Mouse (Mus musculus) forebrain, embryonic 16.5 days (tissue): Measurements from ENCODE around the gene Myo1f. TPM values are rescaled to one million over a fixed set of nuclear protein-coding genes. Genes with fewer than 3 reads are reported as not detected.

Experiments
- ATAC-seq: fragments of 200-750 bp; cut with Nextera tagmentation; 2 replicates; pipeline ENCODE4 v1.8.0; 2017; ENCODE audit warnings: mild to moderate bottlenecking, moderate library complexity
- H3K27ac ChIP-seq: fragments of 300-500 bp; sonication (generic); 2 replicates; pipeline ENCODE4 v1.5.1; 2014; ENCODE audit warnings: low read length, control low read depth
- H3K27me3 ChIP-seq: fragments of 300-500 bp; sonication (generic); replicated peaks from 2 replicates; pipeline ENCODE4 v1.6.1; 2014; ENCODE audit warnings: low read length; ENCODE audit not compliant: control insufficient read depth, insufficient read depth
- H3K36me3 ChIP-seq: fragments of 300-500 bp; sonication (generic); 2 replicates; pipeline ENCODE4 v1.6.1; 2014; ENCODE audit not compliant: control insufficient read depth, insufficient read depth
- H3K4me1 ChIP-seq: fragments of 300-500 bp; sonication (generic); replicated peaks from 2 replicates; pipeline ENCODE4 v1.6.1; 2014; ENCODE audit warnings: low read length; ENCODE audit not compliant: control insufficient read depth, insufficient read depth
- H3K4me2 ChIP-seq: fragments of 300-500 bp; sonication (generic); 2 replicates; pipeline ENCODE4 v1.6.1; 2014; ENCODE audit warnings: mild to moderate bottlenecking, low read length, control low read depth
- H3K4me3 ChIP-seq: fragments of 300-500 bp; sonication (generic); replicated peaks from 2 replicates; pipeline ENCODE4 v1.5.1; 2014; ENCODE audit warnings: mild to moderate bottlenecking, low read length, control low read depth
- H3K9ac ChIP-seq: fragments of 300-500 bp; sonication (generic); replicated peaks from 2 replicates; pipeline ENCODE4 v1.6.1; 2014; ENCODE audit warnings: low read depth, low read length, control low read depth
- H3K9me3 ChIP-seq: fragments of 300-500 bp; sonication (generic); 2 replicates; pipeline ENCODE4 v1.6.1; 2016; ENCODE audit warnings: low read length; ENCODE audit not compliant: control insufficient read depth
- WGBS: fragments of 180-500 bp; shearing (Covaris S2); extraction: QIAGEN DNeasy Blood & Tissue Kit; methylation state at CpG from one replicate; pipeline ENCODE4 v1.1.7; 2014; 5-methylcytosine and 5-hydroxymethylcytosine counted together
- polyA plus RNA-seq: library from polyadenylated mRNA; unstranded; fragments of >200 nt; fragmentation: Nextera tagmentation; extraction: Ambion mirVana; gene quantifications from 2 replicates; pipeline ENCODE4 v1.2.1, GENCODE M21; 2015

Myo1f gene
- polyA plus RNA-seq, 1 experiment from 2014 or later, result 2.0 TPM

GRCm38 (mm10) chr17:33524806-33525373, 30.6 kb upstream of the Myo1f start:
- Histone ChIP-seq H3K27me3 (no peaks in the 10 kb centered on the region), H3K4me3 (peak overlapping the region; percentile 61), H3K9ac (peak overlapping the region; percentile 69; the same call in 1 of the 2 replicates), H3K4me1 (peaks cover 21% of the 10 kb centered on the region), H3K36me3 (peaks cover 2% of the 10 kb centered on the region; the same call in 1 of the 2 replicates), H3K4me2 (peak overlapping the region; percentile 64), H3K27ac (no peak overlapping the region), H3K9me3 (no peaks in the 10 kb centered on the region)
- 3% methylated on average over 2 of the region's 2 CpGs for WGBS
- ATAC-seq, result peak; percentile 41

DNA sequence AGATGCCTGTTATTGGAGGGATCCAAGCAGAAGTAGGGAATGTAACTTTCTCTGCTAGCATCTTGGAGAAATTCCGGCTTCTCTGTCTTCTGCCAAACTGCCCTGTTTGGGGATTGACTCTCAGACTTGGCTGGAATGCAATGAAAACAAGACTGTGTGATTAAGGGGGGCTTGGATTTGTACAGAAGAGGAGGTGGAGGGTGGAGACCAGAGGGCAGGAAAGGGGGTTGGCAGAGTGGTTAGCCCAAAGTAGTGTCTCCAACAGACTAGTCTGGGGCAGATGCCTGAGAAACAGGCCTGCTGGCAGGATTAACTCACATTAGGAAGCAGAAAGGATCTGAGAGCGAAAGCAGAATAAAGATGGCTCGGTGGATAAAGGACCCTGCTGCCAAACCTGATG, 29.0 kb upstream of the Myo1f start:
- 50% methylated on average over 3 of the region's 3 CpGs for WGBS
- H3K27ac ChIP-seq, result no peak overlapping the region
- peaks cover 2% of the 10 kb centered on the region; the same call in 1 of the 2 replicates for H3K36me3 ChIP-seq
- no peak overlapping the region for H3K4me2 ChIP-seq
- no peaks in the 10 kb centered on the region for H3K27me3 ChIP-seq
- H3K9me3 ChIP-seq, result no peaks in the 10 kb centered on the region
- H3K9ac ChIP-seq, result no peak overlapping the region
- peaks cover 21% of the 10 kb centered on the region for H3K4me1 ChIP-seq
- H3K4me3 ChIP-seq, result no peak overlapping the region
- ATAC-seq, result no peak

DNA sequence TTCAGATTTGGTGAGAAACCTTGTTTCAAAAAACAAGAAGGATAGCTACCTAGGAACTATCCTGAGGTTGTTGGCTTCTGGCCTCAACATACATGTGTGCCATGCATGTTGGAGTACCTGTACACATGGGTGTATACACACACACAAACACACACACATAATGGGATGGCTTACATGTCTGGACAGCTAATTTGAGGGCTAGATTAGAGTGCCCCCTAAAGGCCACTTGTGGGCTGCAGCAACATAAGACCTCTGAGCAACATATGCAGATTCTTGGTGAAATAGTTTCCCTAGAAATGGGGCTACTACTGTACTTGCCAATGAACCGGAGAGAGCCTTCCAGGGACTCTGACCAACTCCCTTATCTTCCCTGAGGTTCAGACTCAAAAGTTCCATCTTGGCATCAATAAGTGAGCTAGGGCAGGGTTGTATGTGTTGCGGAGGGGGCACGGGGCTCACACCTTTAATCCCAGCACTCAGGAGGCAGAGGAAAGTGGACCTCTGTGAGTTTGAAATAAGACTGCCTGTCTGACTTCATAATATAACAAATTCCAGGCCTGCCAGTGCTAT, 16.3 kb upstream of the Myo1f start:
- WGBS, result 89% methylated on average over 3 of the region's 3 CpGs
- Histone ChIP-seq H3K4me3 (no peak overlapping the region), H3K27me3 (no peaks in the 10 kb centered on the region), H3K4me2 (no peak overlapping the region), H3K9me3 (no peaks in the 10 kb centered on the region), H3K9ac (no peak overlapping the region), H3K36me3 (0 out of 2 replicates have a peak, but pooled peaks cover 8% of the 10 kb centered on the region), H3K27ac (no peak overlapping the region), H3K4me1 (no peaks in the 10 kb centered on the region)
- peak; percentile 57; the same call in 1 of the 2 replicates for ATAC-seq

DNA sequence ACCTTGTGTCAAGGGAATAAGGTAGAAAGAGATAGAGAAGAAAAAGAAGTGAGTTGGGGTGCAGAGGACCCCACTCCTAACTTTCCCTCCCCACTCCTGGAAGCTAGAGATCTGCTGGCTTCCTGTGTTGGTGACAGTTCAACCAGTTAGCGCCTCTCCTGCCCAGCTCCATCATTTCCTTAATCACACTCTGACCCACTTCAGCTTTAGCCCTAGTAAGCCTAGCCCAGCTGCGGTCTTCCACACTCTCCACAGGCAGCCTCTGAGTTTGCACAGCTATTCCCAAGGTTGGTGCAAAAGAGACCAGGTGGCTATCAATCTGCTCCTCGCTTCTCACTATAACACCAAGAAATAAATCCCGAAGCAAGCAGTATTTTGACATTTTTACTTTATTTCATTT, 15.6 kb upstream of the Myo1f start:
- Histone ChIP-seq H3K4me1 (no peaks in the 10 kb centered on the region), H3K9me3 (no peaks in the 10 kb centered on the region), H3K36me3 (0 out of 2 replicates have a peak, but pooled peaks cover 4% of the 10 kb centered on the region), H3K4me3 (no peak overlapping the region), H3K4me2 (no peak overlapping the region), H3K27me3 (no peaks in the 10 kb centered on the region), H3K27ac (no peak overlapping the region), H3K9ac (no peak overlapping the region)
- no peak for ATAC-seq
- WGBS, result 91% methylated on average over 4 of the region's 4 CpGs

GRCm38 (mm10) chr17:33549212-33549611, 6.3 kb upstream of the Myo1f start:
- no peak overlapping the region for H3K27ac ChIP-seq
- no peak overlapping the region for H3K4me3 ChIP-seq
- no peaks in the 10 kb centered on the region for H3K4me1 ChIP-seq
- H3K9ac ChIP-seq, result no peak overlapping the region
- ATAC-seq, result no peak
- no peaks in the 10 kb centered on the region for H3K9me3 ChIP-seq
- 93% methylated on average over 6 of the region's 6 CpGs for WGBS
- no peaks in the 10 kb centered on the region for H3K27me3 ChIP-seq
- H3K36me3 ChIP-seq, result peaks cover 3% of the 10 kb centered on the region; the same call in 1 of the 2 replicates
- H3K4me2 ChIP-seq, result no peak overlapping the region

- Histone ChIP-seq H3K36me3 (peaks cover 3% of the 10 kb centered on the region; the same call in 1 of the 2 replicates), H3K27ac (no peak overlapping the region), H3K9ac (no peak overlapping the region), H3K4me1 (no peaks in the 10 kb centered on the region), H3K27me3 (no peaks in the 10 kb centered on the region), H3K4me2 (no peak overlapping the region), H3K4me3 (no peak overlapping the region), H3K9me3 (no peaks in the 10 kb centered on the region)
- 87% methylated on average over 10 of the region's 10 CpGs for WGBS
- no peak for ATAC-seq
Measured at GRCm38 (mm10) chr17:33550388-33550787, 5.1 kb upstream of the Myo1f start.

- WGBS, result 94% methylated on average over 4 of the region's 4 CpGs
- Histone ChIP-seq H3K36me3 (peaks cover 3% of the 10 kb centered on the region; the same call in 1 of the 2 replicates), H3K4me1 (no peaks in the 10 kb centered on the region), H3K4me2 (no peak overlapping the region), H3K9me3 (no peaks in the 10 kb centered on the region), H3K9ac (no peak overlapping the region), H3K4me3 (no peak overlapping the region), H3K27ac (no peak overlapping the region), H3K27me3 (no peaks in the 10 kb centered on the region)
- ATAC-seq, result no peak
Measured at GRCm38 (mm10) chr17:33552113-33552512, 3.4 kb upstream of the Myo1f start.

DNA sequence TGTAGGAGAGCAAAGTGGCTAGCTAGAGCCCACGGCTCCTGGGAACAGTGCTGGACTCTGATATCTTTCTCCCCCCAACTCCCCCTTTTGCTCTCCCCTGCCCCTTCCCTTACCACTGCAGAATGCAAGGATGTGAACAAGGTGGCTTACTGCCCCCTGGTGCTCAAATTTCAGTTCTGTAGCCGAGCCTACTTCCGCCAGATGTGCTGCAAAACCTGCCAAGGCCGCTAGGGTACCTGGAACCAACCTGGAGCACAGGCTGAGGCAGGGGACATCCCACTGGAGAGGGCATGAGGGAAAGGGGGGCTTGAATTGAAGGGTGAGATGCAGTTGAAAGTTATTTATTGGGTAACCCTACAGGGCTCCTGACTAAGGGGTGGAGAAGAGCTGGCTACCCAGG, 2.5 kb upstream of the Myo1f start:
- H3K4me3 ChIP-seq, result no peak overlapping the region
- H3K9ac ChIP-seq, result no peak overlapping the region
- H3K27me3 ChIP-seq, result no peaks in the 10 kb centered on the region
- no peaks in the 10 kb centered on the region for H3K9me3 ChIP-seq
- 52% methylated on average over 4 of the region's 4 CpGs for WGBS
- H3K4me2 ChIP-seq, result no peak overlapping the region
- peaks cover 3% of the 10 kb centered on the region; the same call in 1 of the 2 replicates for H3K36me3 ChIP-seq
- ATAC-seq, result no peak
- H3K27ac ChIP-seq, result no peak overlapping the region
- H3K4me1 ChIP-seq, result no peaks in the 10 kb centered on the region

DNA sequence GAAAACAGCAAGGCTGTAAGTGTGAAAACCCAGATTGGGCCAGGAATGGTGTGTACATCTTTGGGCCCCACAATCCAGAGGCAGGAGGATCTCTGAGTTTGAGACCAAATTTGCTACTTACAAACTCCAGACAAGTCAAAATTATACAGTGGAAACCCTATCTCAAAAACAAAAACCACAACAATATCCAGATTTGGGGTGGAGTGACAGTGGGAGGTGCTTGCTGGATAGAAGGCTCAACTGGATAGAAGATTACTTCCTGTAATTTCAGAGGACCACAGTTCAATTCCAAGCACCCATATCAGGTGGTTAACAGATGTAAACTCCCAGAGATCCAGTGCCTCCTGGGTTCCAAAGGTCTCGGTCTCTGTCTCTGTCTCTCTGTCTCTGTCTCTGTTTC, 971 bp upstream of the Myo1f start:
- Histone ChIP-seq H3K27me3 (no peaks in the 10 kb centered on the region), H3K27ac (no peak overlapping the region), H3K9ac (no peak overlapping the region), H3K4me1 (no peaks in the 10 kb centered on the region), H3K4me3 (no peak overlapping the region), H3K36me3 (no peaks in the 10 kb centered on the region), H3K4me2 (no peak overlapping the region), H3K9me3 (no peaks in the 10 kb centered on the region)
- WGBS, result 93% methylated on average over 1 of the region's 1 CpGs
- no peak for ATAC-seq
